Mouse (Mus musculus) cerebellum, adult 18-20 months (tissue): Measurements from ENCODE around the gene Nup210l.

Experiments used
- DNase-seq, 2 experiments: peaks; one replicate each; pipeline ENCODE4 v3.0.0; 2021

The Nup210l gene

DNA sequence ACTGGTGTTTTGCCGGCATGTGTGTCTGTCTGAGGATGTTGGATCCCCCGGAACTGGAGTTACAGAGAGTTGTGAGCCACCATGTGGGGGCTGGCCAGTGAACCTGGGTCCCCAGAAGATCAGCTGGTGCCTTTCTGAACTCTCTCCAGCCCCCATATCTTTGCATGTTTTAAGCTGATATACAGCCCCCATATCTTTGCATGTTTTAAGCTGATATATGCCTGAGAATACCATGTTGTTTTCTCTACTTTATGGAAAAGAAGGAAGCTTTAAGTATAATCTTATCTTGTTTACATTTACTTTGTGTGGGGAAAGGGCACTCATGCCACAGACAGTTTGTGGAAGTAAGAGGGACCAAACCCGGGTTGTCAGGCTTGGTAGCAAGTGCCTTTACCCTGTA, 75.6 kb downstream of the Nup210l start:
- DNase-seq, result no peak

DNA sequence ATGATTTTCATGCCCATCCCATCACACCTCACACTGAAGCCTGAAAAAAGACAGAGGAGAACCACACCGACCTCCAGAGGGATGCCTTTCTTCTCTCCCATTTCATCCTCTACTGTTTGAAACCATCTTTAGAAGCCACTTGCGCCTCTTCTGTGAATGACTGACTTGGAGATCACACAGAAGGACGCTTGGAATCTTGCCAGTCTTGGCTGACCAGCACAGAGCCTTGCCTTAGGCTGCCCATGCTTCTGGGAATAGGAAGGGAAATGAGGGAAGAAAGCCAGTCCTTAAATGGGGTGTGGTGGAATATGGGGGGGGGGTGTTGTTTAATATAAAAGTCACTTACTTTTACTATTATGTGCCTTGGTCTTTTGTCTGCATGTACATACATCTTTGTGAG, 79.6 kb downstream of the Nup210l start:
- no peak for DNase-seq

DNA sequence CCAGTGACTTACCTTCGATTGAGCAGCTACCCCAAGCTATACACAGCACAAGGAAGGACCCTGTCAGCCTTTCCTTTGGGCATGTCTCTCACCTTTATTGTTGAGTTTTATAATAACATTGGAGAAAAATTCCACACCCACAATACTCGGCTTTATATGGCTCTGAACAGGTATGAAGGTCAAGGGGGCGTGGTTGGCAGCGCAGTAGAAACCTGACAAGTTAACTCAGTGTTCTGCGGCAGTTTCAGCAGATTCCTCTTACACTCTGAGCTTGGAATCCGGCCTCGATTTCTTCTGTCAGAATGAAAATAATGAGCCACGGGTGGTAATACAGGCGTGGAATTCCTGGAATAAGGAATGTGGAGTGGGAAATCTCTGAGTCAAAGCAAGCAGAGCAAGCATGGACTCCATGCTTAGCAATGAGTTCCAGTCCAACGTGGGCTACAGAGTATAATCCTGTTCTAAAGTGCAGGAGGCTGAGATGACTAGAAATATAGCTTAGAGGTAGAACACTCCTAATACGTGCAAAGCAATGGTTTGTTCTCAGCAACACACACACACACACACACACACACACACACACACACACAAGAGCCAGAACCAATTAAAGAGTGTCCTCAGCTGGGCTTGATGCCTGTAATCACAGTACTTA, 87.1 kb downstream of the Nup210l start:
- DNase-seq, result no peak

DNA sequence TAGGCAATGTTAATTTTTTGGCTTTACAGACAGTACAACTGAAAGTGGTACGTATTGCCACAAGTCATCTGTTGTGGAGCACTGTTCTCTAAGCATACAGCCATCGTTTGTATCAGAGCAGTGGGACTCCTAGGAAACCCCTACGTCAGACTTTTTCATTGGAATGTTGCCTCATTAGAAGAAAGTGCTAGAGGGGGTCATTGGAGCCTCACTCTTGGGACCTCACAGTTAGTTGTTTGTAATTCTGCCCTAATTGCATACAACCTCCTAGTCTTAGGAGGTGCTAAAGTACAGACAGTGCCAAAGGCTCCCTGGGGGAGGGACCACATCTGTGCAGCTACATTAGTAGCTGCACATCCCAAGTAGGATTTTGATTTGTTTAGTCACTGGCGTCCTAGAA, 90.8 kb downstream of the Nup210l start:
- no peak for DNase-seq

DNA sequence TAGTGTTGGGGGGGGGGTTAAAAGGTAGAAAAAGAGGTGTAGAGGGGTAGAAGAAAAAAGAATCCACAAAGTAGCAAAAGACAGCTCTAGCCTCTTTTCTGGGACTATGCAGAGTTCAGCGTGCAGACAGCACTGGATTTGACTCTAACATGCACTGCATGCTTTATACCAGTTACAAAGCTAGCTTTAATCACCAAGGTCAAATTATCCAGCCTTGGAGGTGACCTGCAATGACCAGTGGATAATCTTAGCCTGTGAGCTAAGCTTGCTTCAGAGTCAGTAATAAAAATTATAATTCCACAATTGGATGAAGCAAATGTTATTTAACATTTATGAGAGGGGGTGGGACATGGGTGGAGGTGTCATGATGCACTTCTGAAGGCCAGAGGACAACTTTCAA, 91.7 kb downstream of the Nup210l start:
- DNase-seq, result no peak

DNA sequence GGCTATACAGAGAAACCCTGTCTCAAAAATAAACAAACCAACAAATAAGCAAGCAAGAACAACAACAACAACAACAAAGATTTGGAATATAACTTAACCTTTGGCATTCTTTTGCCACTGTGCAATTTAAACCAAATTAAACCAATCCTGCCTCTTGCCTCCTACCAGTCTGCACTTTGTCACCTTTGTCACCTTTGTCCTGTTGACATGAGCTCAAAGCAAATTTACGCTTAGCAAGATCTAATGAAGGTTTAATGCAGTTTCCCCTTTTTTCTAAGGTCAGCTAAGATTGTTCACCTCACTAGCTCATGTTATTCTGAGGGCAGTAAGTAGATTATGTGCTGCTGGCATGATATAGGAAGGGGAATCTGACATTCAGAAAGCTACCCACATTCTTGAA, 93.6 kb downstream of the Nup210l start:
- DNase-seq, result no peak

DNA sequence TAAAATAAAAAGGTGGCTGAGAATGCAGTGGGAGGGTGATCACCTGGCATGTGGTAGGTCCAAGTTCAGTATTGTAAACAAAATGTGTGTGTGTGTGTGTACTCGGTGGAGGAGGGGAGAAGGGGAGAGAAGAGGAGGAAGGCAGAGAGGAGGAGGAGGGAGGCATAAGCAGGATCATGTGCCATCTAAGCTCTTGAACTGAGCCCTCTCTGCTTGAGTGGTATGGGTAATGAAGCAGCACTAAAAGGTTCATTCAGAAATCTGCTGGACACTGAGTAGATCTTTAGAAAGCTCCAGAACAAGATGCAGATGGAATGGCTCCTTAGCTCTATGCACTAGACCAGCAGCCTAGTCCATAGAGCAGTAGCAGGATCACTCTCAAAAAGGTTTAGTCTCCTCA, 99.0 kb downstream of the Nup210l start:
- DNase-seq, result no peak

DNA sequence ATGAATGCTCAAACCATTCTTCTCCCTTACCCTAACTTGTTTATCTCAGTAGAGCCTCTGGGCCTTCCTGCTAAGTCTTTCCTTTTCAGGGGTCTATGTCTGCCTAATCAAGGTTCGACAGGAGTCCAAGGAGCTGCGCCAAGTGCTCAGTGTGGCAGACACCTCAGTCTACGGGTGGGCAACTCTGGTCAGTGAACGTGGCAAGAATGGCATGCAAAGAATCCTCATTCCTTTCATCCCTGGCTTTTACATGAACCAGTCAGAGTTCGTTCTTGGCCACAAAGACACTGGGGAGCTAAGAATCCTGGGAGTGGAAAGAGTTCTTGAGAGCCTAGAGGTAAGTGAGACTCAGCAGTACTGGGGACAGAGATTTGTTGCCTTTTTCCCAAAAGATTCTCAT, 99.7 kb downstream of the Nup210l start:
- DNase-seq, result no peak

DNA sequence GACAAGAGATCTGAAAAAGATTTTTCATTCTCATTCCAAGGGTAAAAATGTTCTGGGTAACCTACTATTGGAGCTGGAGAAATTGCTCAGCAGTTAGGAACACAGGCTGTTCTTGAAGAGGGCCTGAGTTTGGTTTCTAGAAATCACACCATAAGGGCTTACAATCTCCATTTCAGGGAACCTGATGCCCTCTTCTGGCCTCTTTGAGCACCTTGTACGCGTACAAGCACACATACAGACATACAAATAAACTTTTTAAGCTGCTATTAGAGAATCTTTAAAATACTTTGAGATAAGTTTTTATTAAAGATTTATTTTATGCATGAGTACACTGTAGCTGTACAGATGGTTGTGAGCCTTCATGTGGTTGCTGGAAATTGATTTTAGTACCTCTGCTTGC, 100.7 kb downstream of the Nup210l start:
- no peak for DNase-seq

DNA sequence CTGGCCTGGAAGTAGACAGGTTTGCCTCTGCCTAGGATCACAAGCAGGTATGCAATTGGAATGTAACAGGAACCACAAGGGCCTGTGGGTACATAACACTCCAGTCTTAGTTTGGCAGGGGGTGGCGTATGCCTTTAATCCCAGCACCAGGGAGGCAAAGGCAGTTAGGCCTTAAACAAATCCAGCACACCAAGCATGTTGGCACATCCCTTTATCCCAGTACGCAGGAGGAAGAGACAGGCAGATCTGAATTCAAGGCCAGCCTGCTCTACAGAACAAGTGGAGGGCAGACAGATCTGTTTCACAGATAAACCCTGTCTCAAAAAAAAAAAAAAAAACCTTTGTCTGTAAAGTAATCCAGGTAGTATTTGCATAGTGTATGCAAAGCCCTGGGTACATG, 104.7 kb downstream of the Nup210l start:
- DNase-seq, result no peak

DNA sequence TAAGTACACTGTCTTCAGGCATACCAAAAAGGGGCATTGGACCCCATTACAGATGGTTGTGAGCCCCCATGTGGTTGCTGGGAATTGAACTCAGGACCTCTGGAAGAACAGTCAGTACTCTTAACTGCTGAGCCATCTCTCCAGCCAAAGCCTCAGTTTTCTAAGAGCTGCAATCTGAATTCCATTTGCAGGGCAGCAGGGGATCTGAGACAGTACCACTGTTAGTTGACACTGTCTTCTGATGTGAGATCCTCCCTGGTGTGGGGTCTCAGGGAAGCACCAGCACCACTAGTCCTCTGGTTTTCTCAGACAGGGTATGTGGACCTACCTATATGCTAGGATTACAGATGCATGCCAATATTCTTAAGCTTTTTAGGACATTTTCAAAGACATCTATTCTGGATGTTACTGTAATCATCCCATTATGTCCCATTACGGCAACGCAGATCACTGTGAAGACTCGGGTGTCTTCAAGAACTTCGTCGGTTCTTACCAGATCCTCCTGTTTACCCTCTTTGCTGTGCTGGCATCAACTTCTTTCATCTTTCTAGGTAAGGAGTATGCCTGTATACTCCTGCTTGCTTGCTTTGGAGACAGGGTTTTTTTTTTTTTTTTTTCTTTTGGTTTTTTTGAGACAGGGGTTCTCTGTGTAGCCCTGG, 106.1 kb downstream of the Nup210l start:
- no peak for DNase-seq

DNA sequence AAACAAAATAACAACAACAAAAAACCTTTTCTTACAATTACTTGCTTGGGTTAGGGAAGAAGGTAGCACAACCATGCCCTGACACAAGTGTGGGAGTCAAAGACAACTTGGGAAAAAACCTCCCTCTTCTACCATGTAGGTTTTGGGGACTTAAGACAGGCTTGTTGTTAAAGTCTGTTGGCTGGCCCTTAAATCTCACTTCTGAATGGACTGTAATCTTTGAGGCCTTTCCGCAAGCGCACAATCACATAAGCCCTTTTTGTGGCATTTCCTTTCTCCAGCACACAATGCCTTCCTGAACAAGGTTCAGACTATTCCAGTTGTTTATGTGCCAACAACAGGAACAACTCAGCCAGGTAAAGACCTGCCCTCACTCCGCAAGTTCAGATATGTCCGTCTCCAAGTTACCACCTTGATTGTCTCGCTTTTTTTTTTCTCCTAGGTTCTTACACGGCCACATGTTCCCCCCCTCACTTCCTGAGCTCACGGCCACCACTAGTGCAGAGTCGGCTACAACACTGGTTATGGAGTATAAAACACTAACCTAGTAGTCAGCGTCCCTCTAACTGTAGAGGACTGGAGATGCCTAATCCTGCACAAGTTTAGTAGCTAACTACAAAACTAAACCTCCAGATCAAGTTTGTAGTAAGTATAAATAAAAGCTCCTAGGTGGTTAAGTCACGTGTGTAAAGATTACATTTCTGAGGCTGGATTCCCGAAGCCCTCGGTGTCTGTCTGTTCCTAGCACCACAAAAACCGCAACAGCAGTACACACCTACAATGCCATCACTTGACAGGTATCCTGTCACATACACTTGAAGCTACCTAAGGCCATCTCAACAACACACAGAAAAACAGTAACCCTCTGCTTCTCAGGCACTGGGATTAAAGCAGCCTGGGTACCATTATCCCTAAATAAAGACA, 107.8 kb downstream of the Nup210l start:
- no peak for DNase-seq

DNA sequence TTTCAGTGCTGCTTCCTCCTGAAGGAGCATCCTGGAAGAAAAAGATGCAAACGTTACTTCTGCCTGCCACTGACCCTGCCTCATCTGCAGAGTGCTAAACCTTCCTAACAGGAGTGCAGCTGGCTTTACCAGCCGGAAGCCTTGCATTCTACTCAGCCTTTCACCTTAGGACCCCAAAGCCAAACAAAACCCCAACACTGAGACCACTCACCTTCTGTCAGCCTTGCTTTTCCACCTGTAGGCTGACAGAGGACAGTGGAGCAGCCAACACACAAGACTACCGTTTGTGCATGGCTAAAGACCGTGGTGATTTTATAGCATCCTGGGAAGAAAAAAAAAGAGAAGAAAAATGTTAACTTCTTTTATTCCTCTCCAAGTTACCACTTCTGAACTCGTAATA, 108.8 kb downstream of the Nup210l start:
- DNase-seq, result no peak

DNA sequence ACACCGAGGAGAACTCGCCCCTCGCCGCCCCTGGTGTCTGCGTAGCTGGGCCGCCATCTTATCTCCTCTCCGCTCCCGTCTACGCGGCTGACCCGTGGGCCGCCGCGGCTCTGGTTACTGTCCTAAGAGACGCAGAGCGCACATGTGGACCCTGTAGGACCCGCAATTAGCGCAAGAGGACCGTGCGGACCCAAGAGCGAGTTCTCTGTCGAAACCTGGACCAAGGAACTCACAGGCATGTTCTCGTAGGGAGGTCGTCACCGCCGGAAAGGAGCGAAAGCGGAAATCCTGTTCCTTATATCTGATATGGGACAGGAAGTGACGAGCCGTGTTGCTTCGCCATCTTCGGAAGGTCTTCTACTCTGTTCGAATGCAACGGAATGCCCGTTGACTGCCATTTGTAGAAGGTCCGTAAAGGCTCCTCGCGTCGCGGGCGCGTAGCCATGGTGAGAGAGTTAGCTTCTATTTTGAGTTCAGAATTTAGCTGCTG, 109.5 kb downstream of the Nup210l start, which contains the start of the genes Rps27 and Rab13:
TSS of gene Rps27 (minus strand) at position 275 of the 490 bp plus-strand sequence.
TSS of gene Rab13 (plus strand) at position 319 of the 490 bp plus-strand sequence.
- peak; percentile 86 to 91 for DNase-seq

DNA sequence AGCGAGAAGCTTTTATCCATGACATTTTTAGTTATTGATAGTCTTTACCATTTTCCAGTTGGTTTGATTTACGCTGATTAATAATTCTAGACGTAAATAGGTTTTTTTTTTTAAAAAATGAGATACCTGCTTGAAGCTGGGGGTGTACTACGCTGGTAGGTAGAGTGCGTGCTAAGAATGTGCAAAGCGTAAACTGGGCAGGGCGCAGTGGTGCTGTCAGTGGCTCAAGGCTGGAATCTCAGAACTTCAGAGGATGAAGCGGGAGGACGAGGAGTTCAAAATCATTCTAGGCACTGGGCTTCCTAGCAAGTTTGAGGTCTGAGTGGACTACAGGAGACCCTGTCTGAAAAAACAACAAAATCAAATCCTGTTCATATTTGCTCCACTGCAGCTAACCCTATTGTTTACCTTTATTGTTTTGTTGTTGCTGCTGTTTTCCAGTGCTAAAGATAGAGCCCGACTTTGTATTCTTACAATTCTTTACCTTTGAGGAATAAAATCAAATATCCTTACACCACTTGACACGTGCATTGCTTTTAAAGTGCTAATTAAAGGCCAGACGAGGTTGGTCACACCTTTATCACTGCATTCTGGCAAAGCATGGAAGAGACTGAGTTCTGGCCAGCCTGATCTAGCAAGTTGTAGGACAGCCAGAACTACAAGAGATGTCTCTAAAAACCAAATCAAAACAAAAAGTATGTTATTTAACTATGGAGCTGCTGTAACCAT, 110.2 kb downstream of the Nup210l start:
- peak; percentile 30 to 46 for DNase-seq

DNA sequence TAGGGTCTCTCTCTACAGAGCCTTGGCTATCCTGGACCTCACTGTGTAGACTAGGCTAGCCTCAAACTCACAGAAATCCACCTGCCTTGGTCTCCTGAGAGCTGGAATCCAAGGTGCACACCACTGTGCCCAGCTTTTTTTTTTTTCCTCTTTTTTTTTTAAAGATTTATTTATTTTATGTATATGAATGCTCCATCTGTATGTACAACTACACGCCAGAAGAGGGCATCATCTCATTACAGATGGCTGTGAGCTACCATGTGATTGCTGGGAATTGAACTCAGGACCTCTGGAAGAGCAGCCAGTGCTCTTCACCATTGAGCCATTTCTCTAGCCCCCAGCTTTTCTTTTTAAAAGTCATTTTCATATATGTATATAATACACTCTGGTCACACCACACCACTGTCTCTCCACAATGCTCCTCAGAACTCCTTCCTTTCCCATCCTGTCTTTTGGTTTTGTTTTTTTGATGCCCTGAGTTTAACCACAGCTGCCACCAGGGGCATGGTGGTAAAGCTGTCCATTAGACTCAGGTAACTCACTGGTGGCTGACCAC, 112.0 kb downstream of the Nup210l start:
- DNase-seq, result no peak

DNA sequence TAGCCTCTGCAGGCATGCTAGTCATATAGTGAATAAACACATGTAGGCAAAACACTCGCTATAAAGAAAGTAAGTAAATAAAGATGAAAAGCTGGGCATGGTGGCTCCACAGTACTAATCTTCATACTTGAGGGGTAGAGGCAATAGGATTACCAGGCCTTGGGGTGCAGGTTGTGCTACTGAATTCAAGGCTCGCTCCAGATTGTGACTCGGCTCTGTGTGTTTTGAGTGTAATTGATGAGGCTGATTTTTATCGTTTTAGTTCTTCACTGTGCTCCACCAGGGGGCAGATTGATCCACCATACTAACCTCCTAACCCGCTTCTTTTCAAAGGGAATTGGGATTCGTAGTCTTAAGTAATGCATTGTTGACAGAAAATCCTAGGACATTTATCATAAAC, 116.2 kb downstream of the Nup210l start:
- DNase-seq, result peak; percentile 66 to 77

DNA sequence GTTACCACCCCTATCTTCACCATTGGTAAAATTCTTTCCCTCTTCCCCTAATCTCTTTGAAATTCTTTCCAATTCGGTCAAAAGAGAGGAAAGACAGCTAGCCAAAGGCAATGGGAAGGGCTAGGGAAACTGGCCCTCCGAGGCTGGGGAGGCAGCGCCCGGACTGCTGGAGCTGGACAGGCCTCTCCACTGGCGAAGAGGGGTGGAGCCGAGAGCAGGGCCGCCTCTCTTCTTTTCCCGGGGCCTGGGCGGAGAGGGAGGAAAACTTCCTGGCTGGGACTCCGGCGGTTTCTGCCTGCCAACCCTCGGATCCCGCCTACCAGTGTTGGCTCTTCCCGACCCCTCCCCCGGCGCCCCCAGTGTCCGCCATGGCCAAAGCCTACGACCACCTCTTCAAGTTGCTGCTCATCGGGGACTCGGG, 116.6 kb downstream of the Nup210l start:
- peak; percentile 45 to 54 for DNase-seq

DNA sequence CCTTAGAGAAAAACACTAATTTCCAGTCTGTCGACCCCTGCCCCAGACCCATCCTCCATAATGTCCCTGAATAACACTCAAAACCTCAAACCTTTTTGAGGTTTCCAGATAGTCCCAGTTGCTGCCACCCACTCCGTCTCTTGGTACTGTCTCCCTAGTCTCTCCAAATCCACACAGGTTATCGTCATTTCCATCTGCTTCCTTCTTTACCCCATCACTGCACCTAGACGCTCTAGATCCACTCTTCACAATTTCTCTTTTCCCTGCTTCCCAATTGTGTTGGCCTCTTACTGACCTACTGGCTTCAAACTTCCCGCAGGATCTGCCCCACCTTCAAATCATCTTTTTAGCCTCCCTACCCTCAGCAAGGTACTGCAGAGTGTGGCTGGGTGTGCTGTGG, 117.2 kb downstream of the Nup210l start:
- no peak for DNase-seq

DNA sequence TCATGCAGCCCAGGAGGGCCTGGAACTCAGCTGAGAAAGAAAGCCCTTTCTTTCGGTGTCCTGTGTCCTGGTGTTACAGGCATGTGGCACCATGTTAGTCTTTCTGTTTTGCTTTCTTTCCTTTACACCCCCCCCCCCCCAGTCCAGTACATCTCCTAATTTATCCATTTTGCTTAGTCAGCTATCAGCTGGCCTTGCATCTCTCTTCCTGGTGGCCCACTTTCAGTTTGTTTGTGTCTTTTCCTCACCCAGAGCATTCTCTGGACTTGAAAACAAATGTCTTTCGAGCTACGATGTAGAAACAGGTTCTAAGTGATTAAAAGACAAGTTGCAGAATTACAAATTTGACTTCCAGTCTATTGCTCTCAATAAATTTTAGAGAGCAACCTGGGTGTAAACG, 118.5 kb downstream of the Nup210l start:
- DNase-seq, result no peak

DNA sequence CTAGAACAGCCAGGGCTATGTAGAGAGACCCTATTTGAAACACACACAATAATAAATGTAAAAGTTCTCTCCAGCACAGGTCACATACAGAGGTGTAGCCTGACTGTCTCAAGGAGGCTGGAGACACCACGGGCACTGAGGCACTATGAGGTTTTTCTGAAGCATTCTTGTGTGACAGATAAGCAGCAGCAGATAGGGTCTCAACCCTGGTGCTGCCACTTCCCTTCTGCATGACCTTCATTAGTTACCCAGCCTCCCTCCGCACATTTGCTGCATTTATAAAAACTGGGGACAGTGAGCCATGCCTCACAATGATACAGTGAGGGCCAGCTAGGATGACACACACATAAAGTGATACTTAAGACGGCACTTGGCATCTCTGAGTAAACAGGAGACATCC, 119.0 kb downstream of the Nup210l start:
- no peak for DNase-seq

DNA sequence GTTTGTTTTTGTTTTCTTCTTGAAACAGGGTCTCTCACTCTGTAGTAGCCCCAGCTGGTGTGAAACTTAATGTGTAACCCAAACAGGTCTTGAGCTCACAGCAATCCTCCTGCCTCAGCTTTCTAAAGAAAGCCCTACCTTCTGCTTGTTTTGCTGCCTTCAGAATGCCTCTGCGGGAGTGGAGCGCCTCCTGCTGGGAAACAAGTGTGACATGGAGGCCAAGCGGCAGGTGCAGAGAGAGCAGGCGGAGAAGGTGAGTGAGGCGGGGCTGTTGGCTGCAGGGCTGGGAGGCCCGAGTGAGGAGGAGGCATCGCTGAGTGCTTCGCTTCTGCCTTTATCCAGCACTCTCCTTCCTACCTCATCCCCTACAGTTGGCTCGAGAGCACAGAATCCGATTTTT, 120.4 kb downstream of the Nup210l start:
- DNase-seq, result no peak
